Mouse (Mus musculus): Measurements from ENCODE around the gene Rnf216.

GRCm38 (mm10) chr5:142998171-142998570, 114.6 kb downstream of the Rnf216 start:
- TF ChIP-seq CTCF (IDR thresholded peaks at IDR 0.05; ENCODE audit: extremely low read depth, insufficient read depth, low read length): no peak
- TF ChIP-seq POLR2A (IDR thresholded peaks at IDR 0.05; ENCODE audit: extremely low read depth, insufficient read depth, low read length): no peak

All from cortical plate, adult 2 months (tissue).